Mouse (Mus musculus) T-helper 1 cell (primary cell): ENCODE results near the gene Lipc.

Experiments
- in situ Hi-C: fragments of 300-600 bp; cut with MboI, MseI; formaldehyde crosslinking; loops from one replicate; pipeline ENCODE4 v1.15.1; 2025; ENCODE audit warnings: high pct_unique_total_duplicates

Gene Lipc

GRCm38 (mm10) chr9:70957717-70958116 is 5.7 kb upstream of the Lipc start:
- in situ Hi-C loops: no loop called here

- in situ Hi-C loops: no loop called here
Measured at GRCm38 (mm10) chr9:70954226-70954625, 2.2 kb upstream of the Lipc start.

- in situ Hi-C loops: no loop called here
Measured at GRCm38 (mm10) chr9:70949336-70949735, 2.7 kb downstream of the Lipc start.

- in situ Hi-C loops: no loop called here
Measured at GRCm38 (mm10) chr9:70947312-70947711, 4.7 kb downstream of the Lipc start.

GRCm38 (mm10) chr9:70942686-70943333 is 9.2 kb downstream of the Lipc start:
- in situ Hi-C loops: no loop called here

GRCm38 (mm10) chr9:70939752-70940501 is 12.1 kb downstream of the Lipc start:
- in situ Hi-C loops: no loop called here

- in situ Hi-C loops: no loop called here
Measured at GRCm38 (mm10) chr9:70938850-70939249, 13.2 kb downstream of the Lipc start.

- in situ Hi-C loops: no loop called here
Measured at GRCm38 (mm10) chr9:70938134-70938533, 13.9 kb downstream of the Lipc start.

GRCm38 (mm10) chr9:70934587-70935295 is 17.3 kb downstream of the Lipc start:
- in situ Hi-C loops: no loop called here

GRCm38 (mm10) chr9:70930641-70931020 is 21.4 kb downstream of the Lipc start:
- in situ Hi-C loops: no loop called here

- in situ Hi-C loops: loop anchor here (5.0 to 10.0 kb wide), 2 partner anchors 53 to 265 kb away; no protein-coding TSS in a partner anchor
Measured at GRCm38 (mm10) chr9:70929840-70930640, 22.0 kb downstream of the Lipc start.

GRCm38 (mm10) chr9:70928472-70928871 is 23.6 kb downstream of the Lipc start:
- in situ Hi-C loops: loop anchor here (5.0 to 10.0 kb wide), 2 partner anchors 51 to 264 kb away; no protein-coding TSS in a partner anchor

- in situ Hi-C loops: loop anchor here (5.0 to 10.0 kb wide), 2 partner anchors 50 to 263 kb away; no protein-coding TSS in a partner anchor
Measured at GRCm38 (mm10) chr9:70927701-70928100, 24.3 kb downstream of the Lipc start.

GRCm38 (mm10) chr9:70926820-70927588 is 25.0 kb downstream of the Lipc start:
- in situ Hi-C loops: loop anchor here (5.0 to 10.0 kb wide), 2 partner anchors 50 to 262 kb away; no protein-coding TSS in a partner anchor

GRCm38 (mm10) chr9:70925225-70925624 is 26.8 kb downstream of the Lipc start:
- in situ Hi-C loops: loop anchor here (5.0 to 10.0 kb wide), 2 partner anchors 48 to 260 kb away; no protein-coding TSS in a partner anchor

GRCm38 (mm10) chr9:70924763-70925162 is 27.3 kb downstream of the Lipc start:
- in situ Hi-C loops: loop anchor here (5.0 to 10.0 kb wide), 2 partner anchors 47 to 260 kb away; no protein-coding TSS in a partner anchor

GRCm38 (mm10) chr9:70921781-70922565 is 30.1 kb downstream of the Lipc start:
- in situ Hi-C loops: loop anchor here (10.0 kb wide), 1 partner anchor 257 kb away; no protein-coding TSS in a partner anchor

- in situ Hi-C loops: loop anchor here (10.0 kb wide), 1 partner anchor 256 kb away; no protein-coding TSS in a partner anchor
Measured at GRCm38 (mm10) chr9:70921132-70921531, 30.9 kb downstream of the Lipc start.

GRCm38 (mm10) chr9:70919271-70919670 is 32.8 kb downstream of the Lipc start:
- in situ Hi-C loops: no loop called here
